Mouse (Mus musculus) erythroblast, embryonic 14.5 days (primary cell): ENCODE measurements at regions not wholly inside any gene's neighbourhood (a gene's known extent, or its start where the extent isn't known, plus 50 kb on each side); places are given as distances from the start of the nearest gene placed in this dataset.

Source experiments
- GATA1 ChIP-seq: IDR thresholded peaks from 2 replicates; pipeline ENCODE4 v1.6.1; 2012; ENCODE audit warnings: low read length, inconsistent platforms, mixed read lengths
- TAL1 ChIP-seq: IDR thresholded peaks from 3 replicates; pipeline ENCODE4 v1.6.1; 2012; ENCODE audit warnings: low read length, inconsistent platforms, mixed read lengths

GRCm38 (mm10) chr13:99102089-99102681 lies 82.4 kb upstream of the Zfp366 start:
- TF ChIP-seq TAL1 (no peak), GATA1 (no peak)
